Mouse (Mus musculus): ENCODE measurements around the gene Gamt. TPM values are rescaled to one million over a fixed set of nuclear protein-coding genes. Genes with fewer than 3 reads are reported as not detected.

Gamt gene
- polyA plus RNA-seq, 1 experiment from 2014 or later: 8.2 TPM

GRCm38 (mm10) chr10:80294788-80295303, 34.0 kb upstream of the Gamt start:
- Histone ChIP-seq H3K4me3 (ENCODE audit: inconsistent target) (no peak overlapping the region), H3K27ac (no peak overlapping the region), H3K36me3 (ENCODE audit: inconsistent target) (peaks cover 10% of the 10 kb centered on the region), H3K79me2 (ENCODE audit: inconsistent target) (peaks cover 13% of the 10 kb centered on the region)
- 78% methylated on average over 7 of the region's 7 CpGs for WGBS (ENCODE audit: missing documents)

DNA sequence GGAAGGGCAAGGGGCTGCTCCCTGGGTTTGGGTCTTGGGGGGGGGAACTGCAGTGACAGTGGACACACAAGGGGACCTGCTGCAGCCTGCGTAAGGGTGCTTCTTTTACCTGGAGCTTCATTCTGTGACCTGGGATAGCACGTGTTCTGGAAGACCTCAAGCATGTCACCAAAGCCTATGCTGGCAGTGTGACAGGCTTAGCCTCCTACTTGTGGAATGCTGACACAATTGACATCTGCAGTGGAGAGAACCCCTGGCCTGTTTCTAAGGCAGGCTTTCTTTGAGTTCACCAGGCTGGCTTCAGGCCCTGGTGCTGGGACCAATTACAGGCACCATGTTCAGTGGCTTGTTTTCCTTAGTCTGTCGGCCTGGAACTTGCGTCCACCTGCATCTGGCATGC, 33.5 kb upstream of the Gamt start:
- Histone ChIP-seq H3K36me3 (ENCODE audit: inconsistent target) (peaks cover 10% of the 10 kb centered on the region), H3K79me2 (ENCODE audit: inconsistent target) (peaks cover 13% of the 10 kb centered on the region), H3K4me3 (ENCODE audit: inconsistent target) (no peak overlapping the region), H3K27ac (no peak overlapping the region)
- WGBS (ENCODE audit: missing documents): 95% methylated on average over 4 of the region's 4 CpGs

DNA sequence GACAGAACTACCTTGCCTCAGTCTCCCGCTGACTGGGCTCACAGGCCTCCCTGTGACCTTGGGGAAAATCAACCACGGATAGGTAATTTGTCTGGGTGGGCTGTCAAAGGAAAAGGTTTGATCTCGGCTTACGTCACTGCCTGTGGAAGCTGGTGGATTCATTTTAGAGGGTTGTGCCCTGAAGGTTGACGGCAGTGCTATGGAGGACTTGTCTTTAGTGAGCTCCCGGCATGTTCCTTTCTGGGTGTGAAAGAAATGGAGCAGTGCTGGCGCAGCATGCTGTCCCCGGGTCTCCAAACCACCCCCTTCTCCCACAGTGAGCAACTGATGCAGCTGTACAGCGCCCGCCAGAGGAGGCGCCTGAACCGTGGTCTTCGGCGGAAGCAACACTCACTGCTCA, 32.5 kb upstream of the Gamt start:
- Histone ChIP-seq H3K36me3 (ENCODE audit: inconsistent target) (peaks cover 10% of the 10 kb centered on the region), H3K79me2 (ENCODE audit: inconsistent target) (peaks cover 13% of the 10 kb centered on the region), H3K4me3 (ENCODE audit: inconsistent target) (peak overlapping the region; percentile 95), H3K27ac (peak overlapping the region; percentile 72)
- WGBS (ENCODE audit: missing documents): 20% methylated on average over 14 of the region's 14 CpGs

DNA sequence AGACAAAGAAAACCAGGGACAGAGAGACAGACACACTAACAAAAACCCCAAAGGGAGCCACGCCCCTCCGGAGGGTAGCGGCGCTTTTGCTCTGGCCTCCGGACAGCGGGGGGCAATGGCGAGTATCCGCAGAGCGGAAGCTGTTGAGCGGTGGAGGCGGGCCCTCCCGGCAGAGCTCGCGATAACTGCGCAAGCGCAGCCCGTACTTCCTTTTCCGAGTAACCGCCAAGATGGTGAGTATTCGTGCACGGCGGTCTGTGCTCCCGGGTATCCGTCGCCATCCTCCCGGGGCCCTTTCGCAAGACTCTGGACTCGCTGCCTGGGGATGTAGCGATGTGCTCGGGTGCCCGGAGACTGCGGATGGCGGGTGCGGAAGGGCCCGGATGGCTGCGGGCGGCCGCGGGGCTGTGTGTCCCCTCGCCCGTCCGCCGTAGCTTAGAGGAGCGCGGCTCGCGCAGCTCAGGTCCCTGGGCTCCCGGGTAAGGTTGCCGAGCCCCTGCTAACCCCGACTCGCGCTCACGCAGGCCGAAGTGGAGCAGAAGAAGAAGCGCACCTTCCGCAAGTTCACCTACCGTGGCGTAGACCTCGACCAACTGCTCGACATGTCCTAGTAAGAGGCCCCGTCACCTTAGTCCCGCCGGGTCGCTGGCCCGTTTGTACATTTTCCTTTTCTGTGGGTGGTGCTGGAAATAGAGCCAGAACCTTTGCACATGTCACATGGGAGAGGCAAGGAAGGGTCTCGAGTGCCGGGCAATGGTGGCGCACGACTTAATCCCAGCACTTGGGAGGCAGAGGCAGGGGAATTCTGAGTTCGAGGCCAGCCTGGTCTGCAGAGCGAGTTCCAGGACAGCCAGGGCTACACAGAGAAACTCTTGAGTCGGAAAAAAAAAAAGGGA, 31.7 kb upstream of the Gamt start, which contains the start of gene Rps15:
TSS of gene Rps15 (plus strand) at position 203 of the 896 bp plus-strand sequence.
- under 1% methylated on average over 72 of the region's 72 CpGs for WGBS (ENCODE audit: missing documents)
- Histone ChIP-seq H3K27ac (peak within 1 kb of the TSS; percentile 72), H3K36me3 (ENCODE audit: inconsistent target) (peaks cover 10% of the 10 kb centered on the region), H3K4me3 (ENCODE audit: inconsistent target) (peak within 1 kb of the TSS; percentile 95), H3K79me2 (ENCODE audit: inconsistent target) (peaks cover 13% of the 10 kb centered on the region)

- Histone ChIP-seq H3K79me2 (ENCODE audit: inconsistent target) (peaks cover 12% of the 10 kb centered on the region), H3K4me3 (ENCODE audit: inconsistent target) (no peak overlapping the region), H3K27ac (no peak overlapping the region), H3K36me3 (ENCODE audit: inconsistent target) (peaks cover 25% of the 10 kb centered on the region)
- WGBS (ENCODE audit: missing documents): 74% methylated on average over 8 of the region's 8 CpGs
Observed at GRCm38 (mm10) chr10:80288657-80289056, 27.8 kb upstream of the Gamt start.

DNA sequence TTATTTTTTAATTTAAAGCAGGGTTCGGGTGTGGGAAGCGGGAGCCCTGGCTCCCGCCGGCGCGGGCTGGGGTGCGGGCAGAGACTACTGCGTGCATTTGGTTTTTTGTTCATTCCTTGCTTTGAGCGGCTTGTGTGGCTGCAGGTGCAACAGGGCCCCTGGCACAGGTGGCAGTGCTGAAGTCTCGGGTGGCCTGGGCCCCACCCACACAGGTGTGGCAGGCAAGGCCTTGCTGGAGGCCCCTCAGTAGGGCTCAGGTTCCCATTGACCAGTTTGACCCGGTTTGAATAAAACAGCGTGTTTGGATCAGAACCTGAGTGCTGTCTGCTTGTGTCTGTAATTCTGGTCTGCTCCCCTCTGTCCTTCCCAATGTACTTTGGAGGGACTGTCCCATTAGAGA, 27.3 kb upstream of the Gamt start:
- Histone ChIP-seq H3K4me3 (ENCODE audit: inconsistent target) (no peak overlapping the region), H3K36me3 (ENCODE audit: inconsistent target) (peaks cover 31% of the 10 kb centered on the region), H3K79me2 (ENCODE audit: inconsistent target) (peaks cover 6% of the 10 kb centered on the region), H3K27ac (no peak overlapping the region)
- 95% methylated on average over 11 of the region's 12 CpGs for WGBS (ENCODE audit: missing documents)

- no peak overlapping the region for H3K27ac ChIP-seq
- peaks cover 44% of the 10 kb centered on the region for H3K36me3 ChIP-seq (ENCODE audit: inconsistent target)
- no peaks in the 10 kb centered on the region for H3K79me2 ChIP-seq (ENCODE audit: inconsistent target)
- no peak overlapping the region for H3K4me3 ChIP-seq (ENCODE audit: inconsistent target)
- 76% methylated on average over 9 of the region's 15 CpGs for WGBS (ENCODE audit: missing documents)
Observed at GRCm38 (mm10) chr10:80285222-80286070, 24.6 kb upstream of the Gamt start.

GRCm38 (mm10) chr10:80282481-80283441, 21.9 kb upstream of the Gamt start:
- Histone ChIP-seq H3K27ac (no peak overlapping the region), H3K4me3 (ENCODE audit: inconsistent target) (no peak overlapping the region), H3K36me3 (ENCODE audit: inconsistent target) (peaks cover 69% of the 10 kb centered on the region), H3K79me2 (ENCODE audit: inconsistent target) (no peaks in the 10 kb centered on the region)
- WGBS (ENCODE audit: missing documents): 90% methylated on average over 20 of the region's 20 CpGs

DNA sequence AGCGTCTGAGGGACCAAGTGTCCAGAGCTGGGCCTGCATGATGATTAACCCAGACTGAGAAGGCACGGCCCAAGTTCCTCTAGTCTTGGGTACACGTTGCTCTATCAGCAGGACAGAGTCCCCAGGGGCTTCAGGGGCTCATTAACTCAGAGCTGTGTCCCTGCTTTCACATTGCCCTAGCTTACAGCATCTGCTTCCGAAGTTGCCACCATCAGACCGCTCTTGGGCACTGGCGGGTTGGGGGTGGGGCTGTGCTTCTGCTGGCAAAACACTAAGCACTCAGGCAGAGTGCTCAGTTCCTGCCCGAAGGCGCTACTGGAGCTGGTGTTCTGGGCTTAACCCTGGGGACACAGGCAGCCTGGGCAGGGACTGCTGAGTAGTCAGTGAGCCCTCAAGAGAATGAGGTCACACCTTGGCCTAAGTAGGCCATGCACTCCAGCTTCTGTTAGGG, 21.1 kb upstream of the Gamt start:
- peaks cover 77% of the 10 kb centered on the region for H3K36me3 ChIP-seq (ENCODE audit: inconsistent target)
- no peak overlapping the region for H3K4me3 ChIP-seq (ENCODE audit: inconsistent target)
- 75% methylated on average over 6 of the region's 8 CpGs for WGBS (ENCODE audit: missing documents)
- H3K27ac ChIP-seq: no peak overlapping the region
- no peaks in the 10 kb centered on the region for H3K79me2 ChIP-seq (ENCODE audit: inconsistent target)

- peaks cover 81% of the 10 kb centered on the region for H3K36me3 ChIP-seq (ENCODE audit: inconsistent target)
- no peaks in the 10 kb centered on the region; the same call in 1 of the 2 replicates for H3K79me2 ChIP-seq (ENCODE audit: inconsistent target)
- H3K27ac ChIP-seq: no peak overlapping the region
- no peak overlapping the region for H3K4me3 ChIP-seq (ENCODE audit: inconsistent target)
- WGBS (ENCODE audit: missing documents): 99% methylated on average over 7 of the region's 7 CpGs
Observed at GRCm38 (mm10) chr10:80281304-80281703, 20.5 kb upstream of the Gamt start.

GRCm38 (mm10) chr10:80279273-80279672, 18.5 kb upstream of the Gamt start:
- Histone ChIP-seq H3K36me3 (ENCODE audit: inconsistent target) (peaks cover 77% of the 10 kb centered on the region), H3K4me3 (ENCODE audit: inconsistent target) (no peak overlapping the region), H3K79me2 (ENCODE audit: inconsistent target) (peaks cover 20% of the 10 kb centered on the region), H3K27ac (no peak overlapping the region)
- 96% methylated on average over 11 of the region's 12 CpGs for WGBS (ENCODE audit: missing documents)

GRCm38 (mm10) chr10:80278390-80278789, 17.6 kb upstream of the Gamt start:
- Histone ChIP-seq H3K36me3 (ENCODE audit: inconsistent target) (peaks cover 76% of the 10 kb centered on the region), H3K27ac (no peak overlapping the region), H3K79me2 (ENCODE audit: inconsistent target) (peaks cover 29% of the 10 kb centered on the region), H3K4me3 (ENCODE audit: inconsistent target) (no peak overlapping the region)
- 98% methylated on average over 9 of the region's 9 CpGs for WGBS (ENCODE audit: missing documents)

GRCm38 (mm10) chr10:80276238-80276637, 15.4 kb upstream of the Gamt start:
- WGBS (ENCODE audit: missing documents): 89% methylated on average over 4 of the region's 5 CpGs
- H3K79me2 ChIP-seq (ENCODE audit: inconsistent target): peaks cover 50% of the 10 kb centered on the region
- H3K36me3 ChIP-seq (ENCODE audit: inconsistent target): peaks cover 67% of the 10 kb centered on the region
- H3K27ac ChIP-seq: no peak overlapping the region
- H3K4me3 ChIP-seq (ENCODE audit: inconsistent target): no peak overlapping the region

- H3K4me3 ChIP-seq (ENCODE audit: inconsistent target): no peak overlapping the region
- H3K27ac ChIP-seq: no peak overlapping the region
- peaks cover 74% of the 10 kb centered on the region for H3K79me2 ChIP-seq (ENCODE audit: inconsistent target)
- H3K36me3 ChIP-seq (ENCODE audit: inconsistent target): peaks cover 46% of the 10 kb centered on the region
- 77% methylated on average over 3 of the region's 3 CpGs for WGBS (ENCODE audit: missing documents)
Observed at GRCm38 (mm10) chr10:80273847-80274246, 13.0 kb upstream of the Gamt start.
